26 mouse cellular contexts compared by ENCODE assay signal in genomic region chr1:151670006-151670591, GRCm38 (mm10).
DNase-seq lines count a peak whose midpoint lies in the region; ATAC-seq lines count a peak whose summit lies in the region.
"Had no signal": no experiment of that assay in that cellular context is flagged by ENCODE, and none has a peak within 500 bp of the region (broad histone marks: within the 10 kb centered on the region; RNA-seq: fewer than 3 reads in every experiment).

No protein-coding gene starts in this region.

- H3K9me3 ChIP-seq in heart, embryonic 12.5 days (replicated peaks): no peaks in the 10 kb centered on the region
- no peaks in the 10 kb centered on the region for H3K9me3 ChIP-seq in megakaryocyte, embryonic 14.5 days
- no peaks in the 10 kb centered on the region for H3K9me3 ChIP-seq in hindbrain, embryonic 12.5 days (replicated peaks)
- H3K9me3 ChIP-seq in embryonic facial prominence, embryonic 10.5 days: no peaks in the 10 kb centered on the region
- H3K9me3 ChIP-seq: embryonic facial prominence, embryonic 13.5 days; forebrain, embryonic 12.5 days; G1E; heart, embryonic 10.5 days; hindbrain, embryonic 10.5 days; limb, embryonic 10.5 days; midbrain, embryonic 15.5 days; stomach, embryonic 15.5 days had no signal

- 80% methylated on average over 9 of the region's 9 CpGs for WGBS in heart, embryonic 12.5 days
- WGBS in hindbrain, embryonic 12.5 days: 85% methylated on average over 9 of the region's 9 CpGs
- WGBS in embryonic facial prominence, embryonic 10.5 days: 92% methylated on average over 9 of the region's 9 CpGs

- no peaks in the 10 kb centered on the region for H3K36me3 ChIP-seq in heart, embryonic 12.5 days
- H3K36me3 ChIP-seq in megakaryocyte, embryonic 14.5 days (replicated peaks; ENCODE audit: low read length): no peaks in the 10 kb centered on the region
- no peaks in the 10 kb centered on the region for H3K36me3 ChIP-seq in hindbrain, embryonic 12.5 days
- H3K36me3 ChIP-seq in embryonic facial prominence, embryonic 10.5 days (replicated peaks): no peaks in the 10 kb centered on the region
- H3K36me3 ChIP-seq: embryonic facial prominence, embryonic 13.5 days; forebrain, embryonic 12.5 days; G1E; heart, embryonic 10.5 days; hindbrain, embryonic 10.5 days; limb, embryonic 10.5 days; midbrain, embryonic 15.5 days; stomach, embryonic 15.5 days had no signal

- no peak overlapping the region for H3K27ac ChIP-seq in heart, embryonic 12.5 days (ENCODE audit: poor library complexity, severe bottlenecking)
- no peak overlapping the region for H3K27ac ChIP-seq in hindbrain, embryonic 12.5 days
- H3K27ac ChIP-seq in embryonic facial prominence, embryonic 10.5 days (replicated peaks): no peak overlapping the region
- H3K27ac ChIP-seq: embryonic facial prominence, embryonic 13.5 days; forebrain, embryonic 12.5 days; heart, embryonic 10.5 days; hindbrain, embryonic 10.5 days; hindbrain, postnatal 0 days; kidney, postnatal 0 days; limb, embryonic 10.5 days; midbrain, embryonic 15.5 days; stomach, embryonic 15.5 days had no signal

- H3K27me3 ChIP-seq in heart, embryonic 12.5 days (replicated peaks): no peaks in the 10 kb centered on the region
- H3K27me3 ChIP-seq in megakaryocyte, embryonic 14.5 days (replicated peaks): no peaks in the 10 kb centered on the region
- H3K27me3 ChIP-seq in hindbrain, embryonic 12.5 days: no peaks in the 10 kb centered on the region
- H3K27me3 ChIP-seq in embryonic facial prominence, embryonic 10.5 days (replicated peaks; ENCODE audit: low read depth, poor library complexity, severe bottlenecking): no peaks in the 10 kb centered on the region
- H3K27me3 ChIP-seq: CH12.LX; embryonic facial prominence, embryonic 13.5 days; forebrain, embryonic 12.5 days; midbrain, embryonic 15.5 days; stomach, embryonic 15.5 days had no signal

- H3K9ac ChIP-seq in heart, embryonic 12.5 days: no peak overlapping the region
- no peak overlapping the region for H3K9ac ChIP-seq in hindbrain, embryonic 12.5 days
- H3K9ac ChIP-seq: embryonic facial prominence, embryonic 13.5 days; forebrain, embryonic 12.5 days; lung, embryonic 14.5 days; midbrain, embryonic 15.5 days; stomach, embryonic 15.5 days had no signal

- H3K4me1 ChIP-seq in heart, embryonic 12.5 days (replicated peaks): peaks cover 11% of the 10 kb centered on the region
- peaks cover 26% of the 10 kb centered on the region for H3K4me1 ChIP-seq in megakaryocyte, embryonic 14.5 days
- H3K4me1 ChIP-seq in hindbrain, embryonic 12.5 days: no peaks in the 10 kb centered on the region
- H3K4me1 ChIP-seq in embryonic facial prominence, embryonic 10.5 days: no peaks in the 10 kb centered on the region
- H3K4me1 ChIP-seq: forebrain, embryonic 12.5 days; hindbrain, embryonic 10.5 days; limb, embryonic 10.5 days; midbrain, embryonic 15.5 days; stomach, embryonic 15.5 days had no signal

- no peak overlapping the region for H3K4me2 ChIP-seq in heart, embryonic 12.5 days
- H3K4me2 ChIP-seq in hindbrain, embryonic 12.5 days (replicated peaks): no peak overlapping the region
- H3K4me2 ChIP-seq: embryonic facial prominence, embryonic 13.5 days; forebrain, embryonic 12.5 days; lung, embryonic 14.5 days; midbrain, embryonic 15.5 days; stomach, embryonic 15.5 days had no signal

- no peak overlapping the region for H3K4me3 ChIP-seq in heart, embryonic 12.5 days
- H3K4me3 ChIP-seq in megakaryocyte, embryonic 14.5 days (replicated peaks): peak overlapping the region; percentile 21
- H3K4me3 ChIP-seq in hindbrain, embryonic 12.5 days: no peak overlapping the region
- no peak overlapping the region for H3K4me3 ChIP-seq in embryonic facial prominence, embryonic 10.5 days
- H3K4me3 ChIP-seq: embryonic facial prominence, embryonic 13.5 days; erythroblast, embryonic 14.5 days; forebrain, embryonic 12.5 days; heart, embryonic 10.5 days; hindbrain, embryonic 10.5 days; limb, embryonic 10.5 days; midbrain, embryonic 15.5 days; myocyte; stomach, embryonic 15.5 days had no signal

- no peak for ATAC-seq in heart, embryonic 12.5 days (ENCODE audit: insufficient number of reproducible peaks, low FRiP score)
- ATAC-seq in common myeloid progenitor, adult 5-6 weeks (replicated peaks; ENCODE audit: low read depth, poor library complexity, severe bottlenecking): peak; percentile 69
- ATAC-seq in neutrophil, adult 5-6 weeks (ENCODE audit: extremely low read depth, insufficient number of reproducible peaks, low FRiP score, poor library complexity, severe bottlenecking): peak; percentile 44; the same call in 1 of the 2 replicates
- ATAC-seq in hindbrain, embryonic 12.5 days (ENCODE audit: low FRiP score): no peak
- ATAC-seq: hindbrain, postnatal 0 days; midbrain, embryonic 15.5 days had no signal

- peak; percentile 72 for DNase-seq in heart, adult 11 months
- DNase-seq in embryonic facial prominence, embryonic 10.5 days (ENCODE audit: low spot score): no peak
- DNase-seq: adrenal gland, postnatal 10 days; cerebellum, adult 18-20 months; cerebellum, postnatal 14 days; kidney, adult 11 months; lung, embryonic 14.5 days; thymus, postnatal 25 days had no signal

Comparison
In these comparisons a context has a peak if more than half of its experiments do, and no peak if none do; other contexts are left out.
1. ATAC-seq: peak in common myeloid progenitor, adult 5-6 weeks (single experiment) and neutrophil, adult 5-6 weeks (single experiment); none in heart, embryonic 12.5 days (single experiment) and hindbrain, embryonic 12.5 days (single experiment).